Mouse (Mus musculus): ENCODE results near the gene Ror1. TPM values are rescaled to one million over a fixed set of nuclear protein-coding genes. Genes with fewer than 3 reads are reported as not detected.

Gene Ror1
- polyA plus RNA-seq, 1 experiment = 1.6 TPM

GRCm38 (mm10) chr4:100132261-100132660 lies 36.7 kb downstream of the Ror1 start:
- DNase-seq (ENCODE audit: low read depth) = no peak
- TF ChIP-seq POLR2A (IDR thresholded peaks at IDR 0.05; ENCODE audit: borderline replicate concordance, extremely low read depth, insufficient read depth, insufficient read length, poor library complexity, severe bottlenecking) (no peak), CTCF (IDR thresholded peaks at IDR 0.05; ENCODE audit: borderline replicate concordance, extremely low read depth, insufficient read depth, insufficient read length) (no peak)

GRCm38 (mm10) chr4:100136046-100136445 lies 40.5 kb downstream of the Ror1 start:
- DNase-seq (ENCODE audit: low read depth) = no peak
- no peak for TF ChIP-seq POLR2A (IDR thresholded peaks at IDR 0.05; ENCODE audit: borderline replicate concordance, extremely low read depth, insufficient read depth, insufficient read length, poor library complexity, severe bottlenecking)
- no peak for TF ChIP-seq CTCF (IDR thresholded peaks at IDR 0.05; ENCODE audit: borderline replicate concordance, extremely low read depth, insufficient read depth, insufficient read length)

- DNase-seq (ENCODE audit: low read depth) = no peak
- TF ChIP-seq POLR2A (IDR thresholded peaks at IDR 0.05; ENCODE audit: borderline replicate concordance, extremely low read depth, insufficient read depth, insufficient read length, poor library complexity, severe bottlenecking) = no peak
- TF ChIP-seq CTCF (IDR thresholded peaks at IDR 0.05; ENCODE audit: borderline replicate concordance, extremely low read depth, insufficient read depth, insufficient read length) = no peak
Observed at GRCm38 (mm10) chr4:100137102-100137835, 41.7 kb downstream of the Ror1 start.

GRCm38 (mm10) chr4:100141626-100142025 lies 46.0 kb downstream of the Ror1 start:
- TF ChIP-seq CTCF (IDR thresholded peaks at IDR 0.05; ENCODE audit: borderline replicate concordance, extremely low read depth, insufficient read depth, insufficient read length) (no peak), POLR2A (IDR thresholded peaks at IDR 0.05; ENCODE audit: borderline replicate concordance, extremely low read depth, insufficient read depth, insufficient read length, poor library complexity, severe bottlenecking) (no peak)

GRCm38 (mm10) chr4:100144744-100145143 lies 49.2 kb downstream of the Ror1 start:
- TF ChIP-seq CTCF (IDR thresholded peaks at IDR 0.05; ENCODE audit: borderline replicate concordance, extremely low read depth, insufficient read depth, insufficient read length) (no peak), POLR2A (IDR thresholded peaks at IDR 0.05; ENCODE audit: borderline replicate concordance, extremely low read depth, insufficient read depth, insufficient read length, poor library complexity, severe bottlenecking) (no peak)
- no peak for DNase-seq (ENCODE audit: low read depth)

More at GRCm38 (mm10) chr4:100141626-100142025, 46.0 kb downstream of the Ror1 start:
- no peak for DNase-seq (ENCODE audit: low read depth)

- TF ChIP-seq CTCF (IDR thresholded peaks at IDR 0.05; ENCODE audit: borderline replicate concordance, extremely low read depth, insufficient read depth, insufficient read length) (no peak), POLR2A (IDR thresholded peaks at IDR 0.05; ENCODE audit: borderline replicate concordance, extremely low read depth, insufficient read depth, insufficient read length, poor library complexity, severe bottlenecking) (no peak)
- no peak for DNase-seq (ENCODE audit: low read depth)
Observed at GRCm38 (mm10) chr4:100150797-100151196, 55.2 kb downstream of the Ror1 start.

GRCm38 (mm10) chr4:100154560-100155130 lies 59.1 kb downstream of the Ror1 start:
- DNase-seq (ENCODE audit: low read depth) = peak; percentile 32
- no peak for TF ChIP-seq POLR2A (IDR thresholded peaks at IDR 0.05; ENCODE audit: borderline replicate concordance, extremely low read depth, insufficient read depth, insufficient read length, poor library complexity, severe bottlenecking)
- TF ChIP-seq CTCF (IDR thresholded peaks at IDR 0.05; ENCODE audit: borderline replicate concordance, extremely low read depth, insufficient read depth, insufficient read length) = no peak

GRCm38 (mm10) chr4:100155731-100156130 lies 60.1 kb downstream of the Ror1 start:
- TF ChIP-seq CTCF (IDR thresholded peaks at IDR 0.05; ENCODE audit: borderline replicate concordance, extremely low read depth, insufficient read depth, insufficient read length) = no peak
- TF ChIP-seq POLR2A (IDR thresholded peaks at IDR 0.05; ENCODE audit: borderline replicate concordance, extremely low read depth, insufficient read depth, insufficient read length, poor library complexity, severe bottlenecking) = no peak
- no peak for DNase-seq (ENCODE audit: low read depth)

- TF ChIP-seq POLR2A (IDR thresholded peaks at IDR 0.05; ENCODE audit: borderline replicate concordance, extremely low read depth, insufficient read depth, insufficient read length, poor library complexity, severe bottlenecking) = no peak
- no peak for TF ChIP-seq CTCF (IDR thresholded peaks at IDR 0.05; ENCODE audit: borderline replicate concordance, extremely low read depth, insufficient read depth, insufficient read length)
- DNase-seq (ENCODE audit: low read depth) = peak; percentile 58
Observed at GRCm38 (mm10) chr4:100158401-100158800, 62.8 kb downstream of the Ror1 start.

GRCm38 (mm10) chr4:100160156-100160555 lies 64.6 kb downstream of the Ror1 start:
- no peak for TF ChIP-seq CTCF (IDR thresholded peaks at IDR 0.05; ENCODE audit: borderline replicate concordance, extremely low read depth, insufficient read depth, insufficient read length)
- TF ChIP-seq POLR2A (IDR thresholded peaks at IDR 0.05; ENCODE audit: borderline replicate concordance, extremely low read depth, insufficient read depth, insufficient read length, poor library complexity, severe bottlenecking) = no peak
- peak; percentile 23 for DNase-seq (ENCODE audit: low read depth)

GRCm38 (mm10) chr4:100165790-100166189 lies 70.2 kb downstream of the Ror1 start:
- TF ChIP-seq POLR2A (IDR thresholded peaks at IDR 0.05; ENCODE audit: borderline replicate concordance, extremely low read depth, insufficient read depth, insufficient read length, poor library complexity, severe bottlenecking) = no peak
- no peak for TF ChIP-seq CTCF (IDR thresholded peaks at IDR 0.05; ENCODE audit: borderline replicate concordance, extremely low read depth, insufficient read depth, insufficient read length)
- DNase-seq (ENCODE audit: low read depth) = no peak

- no peak for DNase-seq (ENCODE audit: low read depth)
- TF ChIP-seq POLR2A (IDR thresholded peaks at IDR 0.05; ENCODE audit: borderline replicate concordance, extremely low read depth, insufficient read depth, insufficient read length, poor library complexity, severe bottlenecking) (no peak), CTCF (IDR thresholded peaks at IDR 0.05; ENCODE audit: borderline replicate concordance, extremely low read depth, insufficient read depth, insufficient read length) (no peak)
Observed at GRCm38 (mm10) chr4:100166871-100167270, 71.3 kb downstream of the Ror1 start.

Measured in brain, embryonic 14.5 days (tissue).